Mouse (Mus musculus) adrenal gland, adult 2 months (tissue): ENCODE measurements around the gene Nfe2. TPM values are rescaled to one million over a fixed set of nuclear protein-coding genes. Genes with fewer than 3 reads are reported as not detected.
"Not testable (repeated sequence)": the region's sequence is repeated elsewhere in the genome, so short reads cannot be mapped to it uniquely, and the experiment has no call there.

ENCODE experiments used
- DNase-seq: peaks from one replicate; pipeline ENCODE4 v3.0.0; 2021
- polyA plus RNA-seq: library from polyadenylated mRNA; depleted of rRNA; stranded (reverse); fragments of >200 nt; gene quantifications from 2 replicates; pipeline ENCODE4 v1.2.3, GENCODE M21; 2012
- total RNA-seq, 2 experiments: library from RNA; stranded (reverse); gene quantifications; 2 replicates each; pipeline ENCODE4 v1.2.3; 2021

Nfe2 gene
- total and polyA plus RNA-seq, 3 experiments = 0.21 to 0.95 (median 0.83) TPM

DNA sequence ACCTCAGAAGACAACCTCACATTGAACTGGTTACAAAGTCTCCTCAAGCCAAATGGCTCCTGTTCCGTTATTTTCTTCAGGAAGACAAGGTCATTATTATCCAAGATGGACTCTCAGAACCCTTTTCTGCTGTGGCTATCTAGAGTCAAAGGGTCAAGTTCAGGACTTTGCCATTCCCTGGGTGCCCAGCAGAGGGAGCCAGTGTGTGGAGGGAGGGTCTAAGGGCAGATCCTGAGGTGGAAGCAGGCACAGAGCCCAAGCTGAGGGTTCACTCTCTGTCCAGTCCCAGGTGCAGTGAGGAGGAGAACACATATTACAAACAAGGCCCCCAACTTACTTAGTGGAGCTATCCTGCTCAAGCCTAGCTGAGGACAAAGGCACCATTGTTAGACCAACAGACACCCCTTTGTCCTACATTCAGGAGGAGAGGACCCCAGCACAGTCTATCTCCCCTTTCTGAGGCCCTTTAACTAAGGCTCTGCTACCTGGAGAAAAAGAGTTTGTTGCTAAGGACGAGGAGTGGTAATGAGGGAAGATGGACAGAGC is 7.9 kb downstream of the Nfe2 start:
- DNase-seq = peak; percentile 83

DNA sequence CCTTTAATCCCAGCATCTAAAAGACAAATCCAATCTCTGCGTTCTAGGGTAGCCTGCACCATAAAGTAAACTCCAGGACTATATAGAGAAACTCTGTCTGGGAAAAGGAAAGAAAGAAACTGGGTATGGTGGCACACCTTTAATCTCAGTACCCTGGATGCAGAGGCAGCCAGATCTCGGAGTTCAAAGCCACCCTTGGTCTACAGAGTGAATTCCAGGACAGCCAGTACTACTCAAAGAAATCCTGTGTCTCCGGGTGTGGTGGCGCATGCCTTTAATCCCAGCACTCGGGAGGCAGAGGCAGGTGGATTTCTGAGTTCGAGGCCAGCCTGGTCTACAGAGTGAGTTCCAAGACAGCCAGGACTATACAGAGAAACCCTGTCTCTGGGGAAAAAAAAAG is 8.7 kb downstream of the Nfe2 start:
- DNase-seq = not testable (repeated sequence)

DNA sequence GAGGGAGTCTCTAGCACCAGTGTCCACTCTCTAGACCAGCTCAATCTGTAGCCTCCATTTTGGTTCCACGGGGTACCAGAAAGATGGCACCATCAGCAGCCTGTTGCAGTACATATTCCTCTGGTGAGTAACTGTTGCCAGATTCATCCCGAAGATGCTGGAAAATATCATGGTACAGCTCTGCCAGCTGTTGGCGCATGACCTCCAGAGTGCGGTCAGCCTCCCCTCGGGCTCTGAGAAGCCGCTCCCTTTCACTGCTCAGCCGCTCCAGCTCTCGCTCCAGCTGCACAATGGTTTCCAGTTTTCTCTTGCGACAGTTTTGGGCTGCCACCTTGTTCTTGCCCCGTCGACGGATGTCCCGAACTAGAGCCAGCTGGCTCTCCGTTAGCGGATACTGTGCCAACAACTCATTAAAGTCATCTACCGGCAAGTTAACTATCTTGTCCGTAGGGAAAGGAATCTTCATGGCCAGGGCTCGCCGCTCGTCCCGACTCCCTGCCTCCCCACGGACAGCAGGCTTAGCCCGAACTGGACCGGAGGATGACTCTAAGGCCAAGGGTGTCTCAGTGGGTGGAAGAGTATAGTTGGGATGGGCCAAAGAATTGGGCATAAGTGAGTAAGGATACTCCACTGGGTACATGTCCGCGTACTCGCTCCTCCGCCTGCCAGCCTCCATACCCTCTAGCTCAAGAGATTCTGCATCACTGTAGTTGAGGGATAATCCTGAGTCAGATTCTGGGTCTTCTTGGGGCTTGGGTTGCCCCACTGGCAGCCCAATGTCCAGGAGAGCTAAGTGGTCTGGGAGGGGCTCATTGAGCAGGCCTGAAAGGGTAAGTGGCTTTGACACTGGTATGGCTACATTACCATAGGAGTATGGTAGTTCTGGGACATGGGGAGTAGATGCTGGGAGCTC is 9.5 kb downstream of the Nfe2 start:
- peak; percentile 40 for DNase-seq

DNA sequence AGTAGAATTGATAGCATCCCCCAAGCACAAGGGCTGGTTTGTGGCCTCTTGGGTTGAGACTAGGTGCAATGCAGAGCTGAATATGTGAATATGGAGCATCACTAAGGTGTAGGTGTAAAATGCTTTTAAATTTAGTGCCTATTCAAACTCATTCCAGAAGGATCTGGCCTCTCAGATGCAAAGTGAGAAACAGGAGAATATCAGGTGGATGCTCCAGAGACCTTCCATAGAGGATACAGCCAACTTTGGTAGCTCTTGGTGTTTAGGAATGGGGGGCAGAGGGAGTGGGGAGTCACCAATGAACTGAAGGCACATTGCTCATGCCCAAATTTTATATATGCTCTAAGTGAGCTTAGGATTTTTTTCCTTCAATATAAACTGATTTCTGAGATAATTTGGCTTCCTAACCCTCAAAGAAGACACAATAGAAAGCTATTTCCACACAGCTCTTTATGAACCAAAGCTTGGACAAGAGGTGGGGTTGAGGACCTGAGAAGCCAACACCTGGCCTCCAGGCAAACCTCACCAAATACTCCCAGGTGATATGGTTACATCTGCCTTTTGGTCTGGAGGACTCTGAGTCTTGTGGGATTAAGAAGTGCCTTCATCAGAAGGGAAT is 10.3 kb downstream of the Nfe2 start:
- no peak for DNase-seq

DNA sequence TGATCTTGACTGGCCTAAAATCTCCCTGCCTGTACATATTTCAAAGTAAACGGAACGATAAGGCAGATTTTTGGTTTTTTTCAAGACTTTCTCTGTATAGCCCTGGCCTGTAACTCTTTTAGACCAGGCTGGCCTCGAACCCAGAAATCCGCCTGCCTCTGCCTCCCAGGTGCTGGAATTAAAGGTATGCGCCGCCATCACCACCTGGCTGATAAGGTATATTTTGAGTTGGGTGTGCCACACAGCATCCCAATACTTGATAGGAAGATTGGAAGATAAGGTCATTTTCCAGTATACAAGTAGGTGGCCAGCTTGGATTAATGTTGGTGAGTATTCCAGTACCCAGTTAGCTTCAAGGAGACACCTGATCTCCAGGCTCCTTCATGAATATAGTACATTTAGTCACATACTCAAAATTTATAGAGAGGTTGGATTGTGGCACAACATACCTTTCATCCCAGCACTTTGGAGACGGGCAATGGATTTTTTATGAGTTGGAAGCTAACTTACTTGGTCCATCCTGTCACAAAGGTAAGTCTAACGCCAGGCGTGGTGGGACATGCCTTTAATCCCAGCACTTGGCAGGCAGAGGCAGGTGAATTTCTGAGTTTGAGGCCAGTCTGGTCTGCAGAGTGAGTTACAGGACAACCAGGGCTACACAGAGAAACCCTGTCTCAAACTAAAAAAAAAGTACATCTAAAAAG is 11.0 kb downstream of the Nfe2 start:
- DNase-seq = no peak

DNA sequence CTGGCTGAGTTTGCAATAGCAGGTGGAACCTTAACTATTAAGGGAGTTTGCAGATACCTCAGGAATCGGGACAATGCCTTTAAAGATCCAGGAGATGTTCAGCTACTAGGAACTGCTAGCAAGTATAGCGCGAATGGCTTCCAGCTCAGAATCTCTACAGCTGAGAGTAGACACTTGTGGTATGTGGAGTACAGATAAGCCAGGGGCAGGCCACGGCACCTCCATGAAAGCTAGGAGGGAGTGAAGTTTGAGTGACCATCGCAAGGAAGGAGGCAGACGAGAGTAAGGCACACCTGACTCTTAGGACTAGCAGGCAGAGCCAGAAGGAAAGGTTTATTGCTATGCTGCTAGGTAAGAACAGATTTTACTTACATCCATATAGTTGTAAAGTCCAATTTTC is 12.6 kb downstream of the Nfe2 start:
- DNase-seq = no peak

DNA sequence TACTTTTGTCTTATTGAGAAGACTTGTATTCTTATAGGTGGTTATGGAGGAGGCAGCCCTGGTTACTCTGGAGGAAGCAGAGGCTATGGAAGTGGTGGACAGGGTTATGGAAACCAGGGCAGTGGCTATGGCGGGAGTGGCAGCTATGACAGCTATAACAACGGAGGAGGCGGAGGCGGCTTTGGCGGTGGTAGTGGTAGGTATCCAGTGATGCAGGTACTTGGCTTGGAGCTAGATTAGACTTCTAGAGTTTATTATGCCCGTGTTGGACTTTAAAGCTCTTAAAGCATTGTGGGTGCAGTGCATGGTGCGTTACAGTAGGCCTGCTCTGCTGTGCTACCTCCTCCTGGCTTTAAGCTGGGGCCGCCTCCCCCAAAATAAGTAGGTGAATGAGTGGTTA is 15.3 kb downstream of the Nfe2 start:
- no peak for DNase-seq

DNA sequence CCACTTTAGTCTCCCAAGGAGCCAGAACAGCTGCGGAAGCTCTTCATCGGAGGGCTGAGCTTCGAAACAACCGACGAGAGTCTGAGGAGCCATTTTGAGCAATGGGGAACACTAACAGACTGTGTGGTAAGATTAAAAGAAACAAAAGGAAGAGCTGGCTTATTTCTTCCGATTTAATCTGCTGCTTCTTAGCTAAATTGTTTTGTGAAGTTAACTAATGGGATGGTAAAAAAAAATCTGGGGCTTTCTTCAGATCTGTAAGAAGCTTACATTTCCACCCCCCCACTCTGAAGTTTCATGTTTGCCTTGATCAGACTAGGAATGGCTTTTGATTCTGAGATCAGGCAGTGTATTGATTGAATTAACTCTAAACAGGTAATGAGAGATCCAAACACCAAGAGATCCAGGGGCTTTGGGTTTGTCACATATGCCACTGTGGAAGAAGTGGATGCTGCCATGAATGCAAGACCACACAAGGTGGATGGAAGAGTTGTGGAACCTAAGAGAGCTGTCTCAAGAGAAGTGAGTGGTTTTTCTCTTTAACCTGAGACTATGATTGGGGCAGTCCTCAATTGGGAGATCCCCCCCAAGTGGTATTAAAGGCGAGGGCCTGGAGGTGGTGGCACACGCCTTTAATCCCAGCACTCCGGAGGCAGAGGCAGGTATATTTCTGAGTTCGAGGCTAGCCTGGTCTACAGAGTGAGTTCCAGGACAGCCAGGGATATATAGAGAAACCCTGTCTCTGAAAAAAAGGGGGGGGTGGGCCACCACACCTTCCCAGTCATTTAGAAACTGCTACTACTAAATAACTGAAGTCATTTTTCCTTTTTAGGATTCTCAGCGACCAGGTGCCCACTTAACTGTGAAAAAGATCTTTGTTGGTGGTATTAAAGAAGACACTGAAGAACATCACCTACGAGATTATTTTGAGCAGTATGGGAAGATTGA is 16.9 kb downstream of the Nfe2 start:
- DNase-seq = not testable (repeated sequence)

DNA sequence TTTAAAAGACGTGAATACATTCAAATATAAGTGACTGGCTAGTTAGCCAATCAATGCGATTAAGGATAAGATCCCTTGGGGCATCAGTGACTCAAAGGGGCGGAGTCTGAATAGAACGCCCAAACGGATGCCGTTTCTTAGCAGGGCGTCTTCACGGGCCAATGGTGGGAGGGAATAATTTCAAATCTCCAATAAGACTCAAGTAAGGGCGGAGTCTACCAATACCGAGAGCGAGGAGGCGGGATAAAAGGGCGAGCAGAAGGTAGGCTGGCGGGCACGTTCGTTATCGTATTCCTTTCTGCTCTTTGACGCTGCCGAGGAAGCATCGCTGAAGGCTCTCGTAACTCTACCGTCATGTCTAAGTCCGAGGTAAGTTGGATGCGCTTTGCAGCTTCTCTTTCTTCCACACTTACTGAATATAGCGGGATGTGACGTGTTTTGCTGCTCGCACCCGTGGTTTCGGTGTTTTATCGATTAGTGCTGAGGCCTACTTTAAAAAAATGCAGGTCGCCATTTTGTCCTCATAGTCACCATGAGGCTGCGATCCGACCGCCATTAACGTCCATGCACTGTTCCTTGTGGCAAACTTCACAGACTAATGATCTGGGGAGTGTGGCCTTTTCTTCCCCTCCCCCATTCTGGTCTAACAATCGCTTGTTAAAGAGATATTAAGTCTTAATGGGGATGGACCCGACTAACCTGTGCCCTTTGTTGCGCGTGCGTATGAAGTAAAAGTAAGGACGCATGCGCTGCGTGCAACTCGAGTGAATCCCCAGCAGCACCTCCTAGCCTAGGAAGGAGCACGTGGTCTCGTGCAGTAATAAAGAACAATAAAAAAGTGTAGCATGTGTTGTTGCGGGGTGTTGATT is 17.8 kb downstream of the Nfe2 start, which contains the start of gene Hnrnpa1:
Hnrnpa1 (plus strand) TSS at position 273 of the 869 bp plus-strand sequence.
- DNase-seq = peak; percentile 94

DNA sequence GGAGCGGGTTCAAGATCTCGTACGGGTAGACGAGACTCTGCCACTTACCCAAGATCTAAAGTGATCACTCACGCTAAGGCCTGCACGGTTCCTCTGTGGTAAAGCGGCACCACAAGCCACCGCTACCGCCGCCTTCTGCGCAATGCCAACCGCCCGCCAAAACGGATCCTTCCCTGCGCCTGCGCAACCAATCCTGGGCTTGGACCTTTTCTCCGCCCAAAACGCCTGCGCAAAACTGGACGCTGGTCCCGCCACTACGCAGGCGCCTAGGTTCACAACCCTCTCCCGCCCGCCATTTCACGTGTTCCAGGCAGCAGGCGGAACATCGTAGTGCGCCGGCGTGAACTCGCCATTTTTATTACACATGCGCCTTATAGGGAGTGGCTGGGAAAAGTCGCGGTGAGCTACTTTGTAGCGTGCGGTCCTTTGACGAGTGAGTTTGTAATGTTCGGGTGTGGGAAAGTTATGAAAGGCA is 18.5 kb downstream of the Nfe2 start, which contains the start of gene Cbx5:
Cbx5 (minus strand) TSS at position 132 of the 475 bp plus-strand sequence.
- peak; percentile 99 for DNase-seq

DNA sequence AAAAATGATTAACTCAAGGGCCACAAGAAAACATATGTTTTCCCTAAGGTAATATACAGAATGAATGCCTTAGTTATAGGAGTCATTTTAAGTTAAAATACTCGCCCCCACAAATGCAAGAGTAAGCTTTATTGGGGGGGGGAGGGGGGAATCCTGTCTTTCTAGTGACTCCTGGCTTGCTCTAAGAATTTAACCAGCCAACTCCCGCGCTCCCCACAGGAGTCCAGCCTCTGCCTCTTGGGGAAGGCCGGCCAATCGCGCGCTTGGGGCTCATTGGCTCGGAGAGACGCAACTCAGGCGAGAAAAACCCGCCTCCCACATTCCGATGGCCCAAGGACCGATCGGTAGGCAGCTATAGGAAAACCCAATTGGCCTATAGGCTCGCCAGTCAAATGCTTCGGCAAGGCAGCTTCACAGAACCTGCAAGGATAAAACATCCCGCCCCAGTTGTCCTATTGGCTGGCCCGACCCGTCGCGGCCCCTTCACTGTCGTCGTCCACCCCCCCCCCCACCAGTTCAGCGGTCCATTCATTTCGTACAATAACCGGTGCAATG is 19.0 kb downstream of the Nfe2 start:
- peak; percentile 95 for DNase-seq

DNA sequence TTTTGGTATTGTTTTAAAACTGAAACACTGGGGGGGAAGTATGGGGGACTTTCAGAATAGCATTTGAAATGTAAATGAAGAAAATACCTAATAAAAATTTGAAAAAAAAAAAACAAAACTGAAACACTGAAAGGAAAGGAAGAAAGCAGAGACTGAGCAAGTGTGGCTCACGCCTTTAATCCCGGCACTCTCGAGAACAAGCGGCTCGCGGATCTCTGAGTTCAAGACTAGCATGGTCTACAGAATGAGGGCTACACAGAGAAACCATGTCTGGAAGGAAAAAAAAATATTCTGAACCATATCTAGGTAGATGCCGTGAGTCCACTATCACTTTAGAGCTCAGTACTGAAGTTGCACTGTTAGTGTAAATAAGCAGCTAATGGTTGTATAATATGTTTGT is 20.9 kb downstream of the Nfe2 start:
- DNase-seq = no peak

DNA sequence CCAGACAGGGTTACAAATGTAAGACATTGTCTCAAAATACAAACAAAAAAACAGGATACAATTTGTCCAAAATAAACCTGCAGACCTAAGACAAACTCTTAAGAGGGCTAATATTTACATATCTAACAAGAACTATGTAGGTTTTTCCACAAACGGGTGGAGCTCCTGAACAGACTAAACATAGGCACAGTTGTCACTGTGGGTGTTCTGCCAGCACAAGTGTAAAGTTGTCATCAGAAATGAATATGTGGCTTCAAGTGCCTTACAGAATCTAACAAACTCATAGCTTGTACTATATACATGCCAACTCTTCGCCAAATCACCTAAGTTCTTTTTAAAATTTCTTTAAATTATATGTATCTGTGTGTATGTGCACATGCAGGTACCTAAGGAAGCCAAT is 25.1 kb downstream of the Nfe2 start:
- DNase-seq = no peak

DNA sequence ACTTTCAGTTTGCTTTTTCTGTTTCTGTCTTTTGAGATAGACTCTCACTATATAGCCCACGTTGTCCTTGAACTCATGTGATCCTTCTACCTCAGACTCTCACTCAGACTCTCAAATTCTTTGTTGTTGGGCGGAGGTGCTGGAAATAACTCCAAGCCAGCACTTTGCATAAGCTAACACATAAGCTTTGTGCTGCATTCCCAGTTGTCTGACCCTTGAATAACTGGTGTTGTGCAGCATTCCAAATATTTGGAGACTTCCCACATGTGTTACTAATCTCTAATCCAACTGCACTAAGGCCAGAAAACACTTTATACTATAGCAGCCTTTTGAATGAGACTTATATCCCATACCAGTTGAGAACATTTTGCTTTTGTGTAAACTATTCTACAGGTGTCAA is 29.3 kb downstream of the Nfe2 start:
- DNase-seq = no peak

DNA sequence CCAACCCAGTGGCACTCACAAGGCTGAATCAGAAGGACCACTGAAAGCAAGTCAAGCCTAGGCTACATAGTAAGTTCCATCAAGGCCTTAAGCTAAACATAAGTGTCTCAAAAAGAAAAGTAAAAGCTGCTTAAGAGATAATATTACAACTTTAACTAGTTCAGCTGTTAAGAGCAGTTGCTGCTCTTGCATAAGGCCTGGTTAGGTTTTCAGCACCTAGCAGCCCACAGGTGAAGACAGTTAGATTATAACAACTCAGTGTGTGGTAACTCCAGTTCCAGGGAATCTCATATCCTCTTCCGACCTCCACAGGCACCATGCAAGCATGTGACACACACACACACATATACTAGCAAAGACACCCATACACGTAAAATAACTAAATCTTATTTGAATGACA is 30.6 kb downstream of the Nfe2 start:
- no peak for DNase-seq

DNA sequence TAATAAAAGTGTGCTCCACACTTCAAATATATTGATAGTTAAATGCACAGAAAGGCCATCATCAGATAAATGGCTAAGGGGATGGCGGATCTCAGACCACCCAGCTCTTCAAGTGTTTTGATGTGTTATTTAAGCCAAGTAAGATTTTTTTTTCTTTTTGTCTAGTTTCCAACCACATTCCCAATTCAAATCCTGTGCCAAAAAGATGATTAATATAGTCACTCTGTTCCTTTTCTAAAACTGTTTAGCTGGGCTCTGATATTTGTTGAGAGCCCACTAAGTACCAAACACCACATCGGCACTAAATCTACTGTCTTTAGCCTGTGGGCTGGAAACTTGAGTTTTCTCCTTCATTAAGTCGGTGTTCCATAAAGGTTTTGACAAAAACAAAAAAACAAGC is 31.2 kb downstream of the Nfe2 start:
- no peak for DNase-seq

DNA sequence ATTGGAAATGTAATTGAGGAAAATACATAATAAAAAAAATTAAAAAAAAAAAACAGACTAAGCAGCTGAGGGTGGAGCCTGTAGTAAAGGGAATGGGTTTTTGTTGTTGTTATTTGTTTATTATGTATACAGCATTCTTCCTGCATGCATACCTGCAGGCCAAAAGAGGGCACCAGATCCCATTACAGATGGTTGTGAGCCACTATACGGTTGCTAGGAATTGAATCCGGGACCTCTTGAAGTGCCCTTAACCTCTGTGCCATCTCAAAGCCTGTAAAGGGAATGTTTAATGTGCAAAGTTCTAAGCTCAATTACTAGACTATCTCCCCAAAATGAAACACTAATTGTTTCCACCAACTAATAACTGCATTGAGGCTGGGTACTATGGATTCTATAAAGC is 34.0 kb downstream of the Nfe2 start:
- DNase-seq = no peak

DNA sequence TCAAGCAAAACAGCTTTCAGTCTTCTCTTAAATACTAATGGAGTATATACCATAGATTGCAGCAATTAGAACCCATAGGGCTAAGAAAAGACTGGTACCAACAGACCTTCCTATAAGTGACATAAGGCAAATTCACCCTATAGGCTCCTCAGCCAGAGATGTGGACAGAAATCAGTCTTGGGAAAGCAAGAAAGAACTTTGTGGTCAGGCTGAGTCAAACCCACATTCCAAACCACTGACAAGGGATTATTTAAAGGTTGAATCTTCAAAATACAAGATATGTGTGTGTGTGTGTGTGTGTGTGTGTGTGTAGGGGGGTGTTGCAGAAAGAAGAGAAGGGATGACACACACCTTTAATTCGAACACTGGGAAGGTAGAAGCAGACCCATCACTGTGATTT is 36.8 kb downstream of the Nfe2 start:
- peak; percentile 64 for DNase-seq

DNA sequence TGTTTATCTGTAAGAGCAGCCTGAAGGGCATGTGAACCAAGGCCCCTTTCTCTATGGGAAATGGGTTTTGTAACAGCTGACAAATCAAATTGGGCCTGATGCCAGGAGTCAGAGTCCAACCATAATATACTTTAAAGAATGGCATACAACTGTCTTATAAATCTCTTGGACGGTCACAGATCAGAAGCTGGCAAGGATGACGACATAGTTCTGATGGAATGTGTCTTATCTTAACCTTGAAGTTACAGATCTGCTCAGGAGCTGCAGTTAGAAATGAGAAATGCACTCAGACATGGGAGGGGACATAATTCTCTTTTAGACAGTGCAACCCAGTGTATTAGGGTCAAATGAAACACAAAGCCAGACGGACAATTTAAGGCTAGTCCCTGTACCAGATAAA is 37.4 kb downstream of the Nfe2 start:
- peak; percentile 88 for DNase-seq

DNA sequence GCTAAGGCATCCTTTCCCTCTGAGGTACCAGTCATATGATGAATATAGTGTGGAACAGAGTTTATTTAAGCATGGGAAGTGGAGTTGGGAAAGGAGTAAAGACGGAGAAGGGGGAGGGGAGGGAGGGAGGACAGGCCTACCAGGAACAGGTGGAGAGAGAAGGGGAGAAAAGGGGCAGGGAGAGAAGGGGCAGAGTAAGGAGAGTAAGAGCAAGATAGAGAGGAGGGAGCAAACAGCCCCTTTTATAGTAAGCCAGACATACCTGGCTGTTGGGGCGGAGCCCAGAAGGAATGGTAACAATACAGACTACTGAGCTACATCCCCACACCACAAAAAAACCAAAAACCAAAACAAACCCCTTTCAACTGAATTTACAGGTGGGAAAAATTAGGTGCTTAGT is 42.2 kb downstream of the Nfe2 start:
- DNase-seq = no peak
